Mouse (Mus musculus) cerebellum, adult 8-10 months (tissue): ENCODE data around the gene Rpl21.
"Not testable (repeated sequence)": the region's sequence is repeated elsewhere in the genome, so short reads cannot be mapped to it uniquely, and the experiment has no call there.

Experiments used
- DNase-seq: peaks from one replicate; pipeline ENCODE4 v3.0.0; 2022

Gene Rpl21

DNA sequence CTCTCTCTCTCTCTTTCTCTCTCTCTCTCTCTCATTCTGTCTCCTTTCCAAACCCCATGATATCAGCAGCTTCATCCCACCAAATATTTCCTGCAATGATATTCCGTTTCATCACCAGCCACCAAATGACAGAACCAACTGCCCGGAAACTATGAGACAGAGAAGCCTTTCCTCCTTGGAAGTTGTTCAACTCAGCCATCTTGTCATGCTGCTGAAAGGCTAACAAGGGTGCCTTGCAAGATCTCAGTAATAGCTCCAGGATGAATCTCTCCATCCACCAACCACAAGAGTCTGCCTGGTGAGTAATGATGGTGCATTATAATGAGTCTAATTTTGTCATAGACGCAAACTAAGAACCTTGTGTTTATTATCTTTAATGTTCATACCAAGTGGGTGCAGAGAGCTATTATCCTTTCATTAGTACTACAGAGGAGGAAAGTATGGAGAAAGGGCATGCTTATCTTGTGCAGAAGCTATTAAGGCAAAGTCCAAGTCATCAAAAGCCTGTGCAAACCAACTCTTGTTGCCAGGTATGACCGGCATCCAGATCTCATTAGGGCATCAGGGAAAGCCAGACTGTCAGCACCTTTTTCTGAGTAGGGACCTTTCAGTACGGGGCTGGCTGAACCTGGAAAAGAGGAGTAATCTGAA is 40.4 kb downstream of the Rpl21 start:
- no peak for DNase-seq

DNA sequence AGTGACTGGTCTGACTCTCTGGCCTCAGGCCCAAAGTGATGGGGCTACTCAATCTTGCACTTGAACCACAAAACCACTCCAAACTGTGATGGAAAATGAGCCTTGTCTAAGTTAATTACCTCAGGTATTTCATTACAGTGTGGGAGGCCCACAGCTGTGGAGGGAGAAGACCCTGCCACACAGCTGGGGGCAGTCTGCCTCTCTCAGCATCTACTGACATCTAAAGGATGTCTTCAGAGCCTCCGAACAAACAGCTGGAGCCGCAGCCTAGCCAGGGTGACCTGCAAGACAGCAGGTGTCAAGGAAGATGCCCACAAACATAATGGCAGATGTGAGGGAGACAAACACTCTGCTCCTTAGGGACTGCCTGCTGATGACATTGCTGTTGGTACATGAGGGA is 43.3 kb downstream of the Rpl21 start:
- DNase-seq: no peak

DNA sequence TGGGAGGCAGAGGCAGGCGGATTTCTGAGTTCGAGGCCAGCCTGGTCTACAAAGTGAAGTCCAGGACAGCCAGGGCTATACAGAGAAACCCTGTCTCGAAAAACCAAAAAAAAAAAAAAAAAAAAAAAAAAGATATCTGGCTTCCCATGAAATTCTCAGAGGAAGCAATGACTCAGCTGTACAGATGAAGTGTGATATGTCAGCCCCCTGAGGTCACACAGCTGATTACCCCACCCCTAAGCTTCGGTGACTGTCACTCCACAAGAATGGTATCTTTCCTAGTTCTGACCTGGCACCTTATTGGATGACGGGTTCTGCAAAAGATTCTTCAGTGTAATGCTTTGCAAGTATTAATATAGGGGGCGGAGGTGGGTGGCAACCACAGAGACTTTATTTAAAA is 45.2 kb downstream of the Rpl21 start:
- DNase-seq: not testable (repeated sequence)

DNA sequence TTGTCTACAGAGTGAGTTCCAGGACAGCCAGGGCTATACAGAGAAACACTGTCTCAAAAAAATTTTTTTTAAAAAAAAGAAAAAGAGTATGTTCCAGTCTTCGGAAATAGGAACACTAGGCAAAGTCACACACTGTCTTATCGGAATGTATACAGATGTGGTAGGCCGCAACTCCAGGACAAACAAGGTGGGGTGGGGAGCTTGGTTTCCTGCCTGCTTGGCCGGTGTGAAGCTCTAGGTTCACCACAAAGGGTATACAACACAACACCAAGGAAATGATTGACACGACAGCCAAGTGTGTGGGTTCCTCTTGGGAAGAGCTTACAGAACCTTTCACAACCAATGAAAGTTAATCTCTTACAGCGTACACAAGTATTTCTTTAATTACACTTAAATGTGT is 49.6 kb downstream of the Rpl21 start:
- DNase-seq: no peak

DNA sequence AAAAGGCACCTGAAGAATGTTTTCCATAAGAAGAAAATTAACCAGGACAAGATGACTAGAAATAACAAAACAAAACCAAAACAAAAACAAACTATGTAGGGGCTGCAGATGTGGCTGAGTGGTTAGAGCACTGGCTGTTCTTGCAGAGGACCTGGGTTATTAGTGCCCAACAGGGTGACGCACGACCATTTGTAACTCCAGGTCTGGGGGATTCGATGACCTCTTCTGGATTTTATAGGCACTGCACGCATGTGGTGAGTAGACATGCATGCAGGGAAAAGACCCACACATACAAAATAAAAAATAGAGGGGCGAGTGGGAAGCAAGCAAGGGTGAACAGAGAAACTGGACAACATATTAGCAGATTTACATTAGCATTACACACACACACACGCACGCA is 50.4 kb downstream of the Rpl21 start:
- DNase-seq: no peak

DNA sequence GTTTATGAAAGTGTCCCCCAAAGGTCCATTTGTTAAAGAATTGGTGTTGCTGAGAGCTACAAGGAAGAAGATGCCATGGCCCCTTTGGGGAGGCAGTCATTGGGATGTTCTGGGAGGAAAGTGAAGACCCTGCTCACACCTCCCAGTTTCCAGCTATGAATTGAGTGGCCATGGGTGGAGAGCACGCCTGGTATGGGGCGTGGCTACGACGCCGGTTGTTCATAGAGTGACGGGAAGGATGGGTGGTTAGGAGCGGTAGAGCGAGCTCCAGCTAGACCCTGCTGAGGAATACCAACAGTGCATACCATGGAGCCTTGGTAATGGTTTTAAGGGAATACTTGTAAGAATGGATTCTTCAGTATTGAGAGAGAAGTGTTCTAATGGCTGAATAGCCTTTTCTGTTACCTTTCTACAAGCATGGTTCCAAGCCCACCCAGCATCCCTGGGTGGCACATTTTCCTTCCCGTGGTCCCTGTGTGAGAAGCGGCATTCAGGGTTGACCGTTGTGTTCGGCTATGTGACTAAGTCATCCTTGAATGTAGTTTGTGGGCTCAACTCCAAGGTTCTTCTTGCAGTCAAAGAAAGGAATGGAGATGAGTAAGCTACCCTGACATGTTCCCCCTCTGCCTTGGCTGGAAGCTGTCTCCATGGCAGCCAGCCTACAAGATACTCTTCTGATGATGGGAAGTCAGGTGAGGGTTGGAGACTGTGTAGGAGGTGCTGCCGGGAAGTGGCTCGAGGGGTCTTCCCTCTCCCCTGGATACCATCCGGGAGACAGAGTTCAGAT is 51.0 kb downstream of the Rpl21 start:
- DNase-seq: no peak
